In genomic region chr17:44688306-44688705, GRCm38 (mm10) we compare ENCODE assay signal across 12 mouse cellular contexts.
"Had no signal": no experiment of that assay in that cellular context is flagged by ENCODE, and none has a peak within 500 bp of the region (broad histone marks: within the 10 kb centered on the region; RNA-seq: fewer than 3 reads in every experiment).

No protein-coding gene starts in this region.

- DNase-seq: gastrocnemius, postnatal 25 days; heart, adult 18-20 months; heart, postnatal 14 days; heart, postnatal 36 days; kidney, adult 11 months; kidney, adult 2 months; kidney, adult 9 months; kidney, postnatal 14 days; kidney, postnatal 36 days; layer of hippocampus, adult 9-11 months; layer of hippocampus, postnatal 36 days; left cerebral cortex, postnatal 4 days had no signal
